Mouse (Mus musculus) testis, adult 2 months (tissue): ENCODE measurements around the gene Mis18bp1.

Experiments used
- CTCF ChIP-seq: fragments of 200-500 bp; IDR thresholded peaks from 2 replicates; pipeline ENCODE4 v1.5.1; 2012; ENCODE audit warnings: low read depth, mild to moderate bottlenecking, inconsistent platforms, low read length, moderate library complexity; ENCODE audit not compliant: control insufficient read depth, insufficient read depth, insufficient replicate concordance
- POLR2A ChIP-seq: fragments of 200-500 bp; IDR thresholded peaks from 2 replicates; pipeline ENCODE4 v1.6.1; 2012; ENCODE audit warnings: low read depth, mild to moderate bottlenecking, inconsistent platforms, low read length, moderate library complexity; ENCODE audit not compliant: control insufficient read depth

DNA sequence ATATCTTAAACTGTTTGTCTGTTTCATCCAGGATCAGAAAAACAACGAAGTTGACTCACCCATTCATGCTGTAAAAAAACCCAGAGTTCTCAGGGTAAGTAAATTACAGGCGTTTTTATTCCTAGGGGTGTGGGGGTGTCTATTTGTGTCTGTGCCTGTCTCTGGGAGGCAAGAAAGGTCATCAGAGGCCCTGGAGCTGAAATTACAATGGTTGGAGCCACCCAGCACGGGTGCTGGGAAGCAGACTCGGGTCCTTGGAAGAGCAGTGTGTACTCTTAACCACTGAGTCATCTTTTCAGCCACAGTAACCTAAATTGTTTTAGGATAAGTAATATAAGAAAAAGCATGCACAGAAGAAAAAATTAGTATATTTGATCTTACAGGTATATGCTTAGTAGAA, 58.5 kb downstream of the Mis18bp1 start:
- TF ChIP-seq POLR2A: no peak
- no peak for TF ChIP-seq CTCF
